Mouse (Mus musculus) kidney, adult 11 months (tissue): Measurements from ENCODE around the gene Gm8926.
"Not testable (repeated sequence)": the region's sequence is repeated elsewhere in the genome, so short reads cannot be mapped to it uniquely, and the experiment has no call there.

Experiments used
- DNase-seq: peaks from one replicate; pipeline ENCODE4 v3.0.0; 2022

The Gm8926 gene

GRCm38 (mm10) chr5:11770248-11770647 is at the start of gene Gm8926:
Gene Gm8926 (plus strand): TSS chr5:11770548.
- DNase-seq: not testable (repeated sequence)
